Mouse (Mus musculus): ENCODE data around the gene Snx29. TPM values are rescaled to one million over a fixed set of nuclear protein-coding genes. Genes with fewer than 3 reads are reported as not detected.

The Snx29 gene
- polyA plus RNA-seq, 1 experiment = 3.6 TPM

- Histone ChIP-seq H3K27ac (replicated peaks; ENCODE audit: low read depth, low read length) (no peak overlapping the region), H3K4me1 (ENCODE audit: control insufficient read depth, insufficient read depth, insufficient read length, low read length) (no peaks in the 10 kb centered on the region), H3K4me3 (ENCODE audit: insufficient read depth, low read depth, low read length) (no peak overlapping the region)
Measured at GRCm38 (mm10) chr16:11530466-11531194, 207.9 kb downstream of the Snx29 start.

DNA sequence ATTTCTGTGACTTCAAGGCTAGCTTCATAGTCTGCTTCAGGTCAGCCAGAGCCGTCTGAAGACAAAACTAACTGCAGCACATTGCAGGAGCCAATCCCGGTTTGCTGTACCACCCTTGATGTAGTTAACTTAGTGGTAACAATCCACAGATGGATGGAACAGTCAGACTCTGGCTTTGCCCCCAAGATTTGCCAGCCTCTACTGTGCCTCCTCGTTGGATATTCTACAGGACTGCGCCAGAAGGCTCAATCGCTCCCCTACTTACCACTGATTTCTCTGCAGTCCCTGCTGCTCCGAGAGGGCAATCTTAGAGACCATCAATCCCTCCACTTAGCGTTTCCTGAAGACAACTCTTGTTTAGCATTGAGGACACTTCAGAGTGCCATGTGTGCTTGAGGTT is 208.7 kb downstream of the Snx29 start:
- H3K4me3 ChIP-seq (ENCODE audit: insufficient read depth, low read depth, low read length) = no peak overlapping the region
- no peaks in the 10 kb centered on the region for H3K4me1 ChIP-seq (ENCODE audit: control insufficient read depth, insufficient read depth, insufficient read length, low read length)
- H3K27ac ChIP-seq (replicated peaks; ENCODE audit: low read depth, low read length) = no peak overlapping the region

- Histone ChIP-seq H3K27ac (replicated peaks; ENCODE audit: low read depth, low read length) (no peak overlapping the region), H3K4me3 (ENCODE audit: insufficient read depth, low read depth, low read length) (no peak overlapping the region), H3K4me1 (ENCODE audit: control insufficient read depth, insufficient read depth, insufficient read length, low read length) (no peaks in the 10 kb centered on the region)
Measured at GRCm38 (mm10) chr16:11532592-11532991, 209.9 kb downstream of the Snx29 start.

DNA sequence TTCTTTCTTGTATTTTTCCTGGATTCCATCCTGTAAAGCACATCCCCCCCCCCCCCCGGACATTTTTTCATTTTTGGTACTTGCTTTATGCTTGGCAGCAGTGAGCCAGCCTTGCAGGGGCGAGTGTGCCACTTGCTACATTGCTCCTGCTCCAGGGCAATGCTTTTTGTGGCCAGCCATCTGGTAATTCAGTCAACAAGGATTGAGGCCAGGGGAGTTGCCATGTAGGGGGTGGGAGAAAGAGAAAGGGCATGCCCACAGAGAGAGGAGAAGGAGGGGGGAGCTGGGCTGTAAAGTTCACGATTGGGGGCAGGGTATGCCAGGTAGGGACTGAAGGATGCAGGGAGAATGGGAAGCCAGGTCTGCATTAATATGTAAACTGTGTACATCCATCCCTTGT is 210.7 kb downstream of the Snx29 start:
- Histone ChIP-seq H3K27ac (replicated peaks; ENCODE audit: low read depth, low read length) (no peak overlapping the region), H3K4me1 (ENCODE audit: control insufficient read depth, insufficient read depth, insufficient read length, low read length) (no peaks in the 10 kb centered on the region), H3K4me3 (ENCODE audit: insufficient read depth, low read depth, low read length) (no peak overlapping the region)

DNA sequence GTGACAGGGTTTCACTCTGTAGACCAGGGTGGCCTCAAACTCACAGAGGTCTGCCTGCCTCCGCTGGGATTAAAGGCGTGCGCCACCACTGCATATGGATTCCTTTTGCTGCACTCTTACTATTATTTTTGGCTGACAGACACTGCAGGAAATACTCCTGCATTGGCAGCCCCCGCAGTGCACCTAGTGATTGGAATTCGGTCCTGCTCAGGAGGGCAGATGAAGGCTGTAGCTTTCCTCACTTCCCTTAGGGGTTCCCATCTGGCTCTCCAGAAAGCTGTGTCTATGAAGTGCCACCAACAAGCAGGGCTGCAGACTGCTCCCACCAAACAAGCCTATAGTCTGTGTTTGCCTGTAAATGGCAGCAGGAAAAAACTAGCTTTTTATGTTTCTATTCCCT is 215.0 kb downstream of the Snx29 start:
- H3K4me1 ChIP-seq (ENCODE audit: control insufficient read depth, insufficient read depth, insufficient read length, low read length) = no peaks in the 10 kb centered on the region
- no peak overlapping the region for H3K4me3 ChIP-seq (ENCODE audit: insufficient read depth, low read depth, low read length)
- no peak overlapping the region for H3K27ac ChIP-seq (replicated peaks; ENCODE audit: low read depth, low read length)

- Histone ChIP-seq H3K4me1 (ENCODE audit: control insufficient read depth, insufficient read depth, insufficient read length, low read length) (no peaks in the 10 kb centered on the region), H3K4me3 (ENCODE audit: insufficient read depth, low read depth, low read length) (no peak overlapping the region), H3K27ac (replicated peaks; ENCODE audit: low read depth, low read length) (no peak overlapping the region)
Measured at GRCm38 (mm10) chr16:11538191-11538590, 215.5 kb downstream of the Snx29 start.

- H3K4me3 ChIP-seq (ENCODE audit: insufficient read depth, low read depth, low read length) = no peak overlapping the region
- H3K27ac ChIP-seq (replicated peaks; ENCODE audit: low read depth, low read length) = no peak overlapping the region
- no peaks in the 10 kb centered on the region for H3K4me1 ChIP-seq (ENCODE audit: control insufficient read depth, insufficient read depth, insufficient read length, low read length)
Measured at GRCm38 (mm10) chr16:11540961-11541360, 218.3 kb downstream of the Snx29 start.

DNA sequence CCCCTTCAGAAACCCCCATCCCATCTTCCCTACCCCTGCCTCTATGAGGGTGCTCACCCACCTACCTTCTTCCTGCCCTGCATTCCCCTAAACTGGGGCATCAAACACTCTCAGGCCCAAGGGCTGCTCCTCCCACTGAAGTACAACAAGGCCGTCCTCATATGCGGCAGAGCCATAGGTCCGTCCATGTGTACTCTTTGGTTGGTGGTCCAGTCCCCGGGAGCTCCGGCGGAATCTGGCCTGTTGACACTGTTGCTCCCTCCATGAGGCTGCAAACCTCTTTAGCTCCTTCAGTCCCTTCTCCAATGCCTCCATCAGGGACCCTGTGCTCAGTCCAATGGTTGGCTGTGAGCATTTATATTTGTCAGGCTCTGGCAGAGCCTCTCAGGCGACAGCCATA is 219.1 kb downstream of the Snx29 start:
- Histone ChIP-seq H3K27ac (replicated peaks; ENCODE audit: low read depth, low read length) (no peak overlapping the region), H3K4me3 (ENCODE audit: insufficient read depth, low read depth, low read length) (no peak overlapping the region), H3K4me1 (ENCODE audit: control insufficient read depth, insufficient read depth, insufficient read length, low read length) (no peaks in the 10 kb centered on the region)

DNA sequence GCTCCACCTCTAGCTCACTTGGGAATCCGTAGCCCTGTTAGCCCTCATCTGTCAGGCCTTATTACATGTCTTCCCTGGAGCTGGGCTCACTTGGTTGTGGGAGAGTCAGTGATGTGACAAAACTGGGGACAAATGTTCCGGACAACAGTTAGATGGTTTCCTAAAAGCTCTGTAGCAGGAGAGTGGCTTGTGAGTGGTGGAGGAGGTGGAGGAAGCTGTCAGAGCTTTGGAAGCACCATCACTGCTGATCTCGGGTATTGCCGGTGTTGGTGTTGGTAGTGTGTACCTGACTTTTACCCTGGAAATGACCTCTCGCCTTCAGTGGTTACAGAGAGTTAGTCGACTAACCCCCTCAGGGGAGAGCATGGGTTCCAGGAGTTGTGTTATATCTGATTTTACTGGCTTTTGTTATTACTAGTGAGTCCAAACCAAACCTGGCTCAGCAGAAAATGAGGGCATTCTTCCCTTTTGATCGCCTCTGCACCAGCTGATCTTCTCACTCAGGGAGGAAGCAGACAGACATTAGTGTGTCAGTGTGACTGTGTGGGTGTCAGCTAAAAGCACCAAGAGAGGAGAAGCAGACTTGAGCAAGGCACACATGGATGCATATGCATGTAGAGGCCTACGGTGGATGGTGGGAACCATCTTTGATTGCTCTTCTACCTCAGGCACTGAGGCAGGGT is 227.5 kb downstream of the Snx29 start:
- Histone ChIP-seq H3K4me1 (ENCODE audit: control insufficient read depth, insufficient read depth, insufficient read length, low read length) (no peaks in the 10 kb centered on the region), H3K4me3 (ENCODE audit: insufficient read depth, low read depth, low read length) (no peak overlapping the region), H3K27ac (replicated peaks; ENCODE audit: low read depth, low read length) (no peak overlapping the region)

GRCm38 (mm10) chr16:11561714-11562113 is 239.0 kb downstream of the Snx29 start:
- Histone ChIP-seq H3K4me3 (ENCODE audit: insufficient read depth, low read depth, low read length) (no peak overlapping the region), H3K27ac (replicated peaks; ENCODE audit: low read depth, low read length) (no peak overlapping the region), H3K4me1 (ENCODE audit: control insufficient read depth, insufficient read depth, insufficient read length, low read length) (no peaks in the 10 kb centered on the region)

- no peak overlapping the region for H3K4me3 ChIP-seq (ENCODE audit: insufficient read depth, low read depth, low read length)
- H3K27ac ChIP-seq (replicated peaks; ENCODE audit: low read depth, low read length) = no peak overlapping the region
- no peaks in the 10 kb centered on the region for H3K4me1 ChIP-seq (ENCODE audit: control insufficient read depth, insufficient read depth, insufficient read length, low read length)
Measured at GRCm38 (mm10) chr16:11563846-11564245, 241.1 kb downstream of the Snx29 start.

DNA sequence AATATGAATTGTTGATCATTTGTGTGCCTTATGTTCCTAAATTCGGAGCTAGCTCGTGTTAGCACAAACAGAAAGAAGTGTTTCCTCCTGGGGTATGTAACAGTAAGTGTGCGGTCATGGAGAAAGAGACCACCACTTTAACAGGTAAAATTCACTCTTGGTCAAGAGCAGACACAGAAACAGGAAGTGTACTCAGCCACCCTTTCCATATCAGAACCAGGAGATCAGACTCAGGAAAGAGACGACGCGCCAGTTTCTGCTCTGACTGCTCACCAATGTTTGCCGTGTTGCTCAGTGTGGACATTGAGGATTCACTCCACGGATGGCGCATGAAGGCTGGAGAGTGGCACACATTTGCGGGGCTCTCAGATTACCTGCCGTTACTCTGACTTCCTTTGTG is 242.4 kb downstream of the Snx29 start:
- no peak overlapping the region for H3K27ac ChIP-seq (replicated peaks; ENCODE audit: low read depth, low read length)
- no peak overlapping the region for H3K4me3 ChIP-seq (ENCODE audit: insufficient read depth, low read depth, low read length)
- H3K4me1 ChIP-seq (ENCODE audit: control insufficient read depth, insufficient read depth, insufficient read length, low read length) = no peaks in the 10 kb centered on the region

DNA sequence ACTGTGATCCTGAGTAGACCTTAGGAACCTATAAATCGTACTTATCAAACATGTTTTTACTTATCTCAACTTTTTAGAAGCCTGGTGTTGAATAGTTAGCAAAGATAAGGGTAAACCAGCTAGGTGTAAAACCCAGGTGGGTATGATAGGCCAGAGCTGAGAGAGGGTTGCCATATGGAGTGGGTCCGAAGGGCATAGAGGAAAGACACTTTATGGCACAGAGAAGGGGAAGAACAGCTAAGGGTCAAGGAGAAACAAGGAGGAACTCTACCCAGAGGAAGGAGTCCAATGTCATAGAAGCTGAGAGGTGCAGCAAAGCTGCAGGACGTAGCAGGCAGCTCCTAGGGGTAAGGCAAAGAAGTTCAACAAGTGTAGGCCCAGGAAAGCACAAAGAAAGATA is 244.9 kb downstream of the Snx29 start:
- H3K4me1 ChIP-seq (ENCODE audit: control insufficient read depth, insufficient read depth, insufficient read length, low read length) = no peaks in the 10 kb centered on the region
- no peak overlapping the region for H3K4me3 ChIP-seq (ENCODE audit: insufficient read depth, low read depth, low read length)
- H3K27ac ChIP-seq (replicated peaks; ENCODE audit: low read depth, low read length) = no peak overlapping the region

GRCm38 (mm10) chr16:11568095-11568494 is 245.4 kb downstream of the Snx29 start:
- H3K27ac ChIP-seq (replicated peaks; ENCODE audit: low read depth, low read length) = no peak overlapping the region
- no peaks in the 10 kb centered on the region for H3K4me1 ChIP-seq (ENCODE audit: control insufficient read depth, insufficient read depth, insufficient read length, low read length)
- H3K4me3 ChIP-seq (ENCODE audit: insufficient read depth, low read depth, low read length) = no peak overlapping the region

DNA sequence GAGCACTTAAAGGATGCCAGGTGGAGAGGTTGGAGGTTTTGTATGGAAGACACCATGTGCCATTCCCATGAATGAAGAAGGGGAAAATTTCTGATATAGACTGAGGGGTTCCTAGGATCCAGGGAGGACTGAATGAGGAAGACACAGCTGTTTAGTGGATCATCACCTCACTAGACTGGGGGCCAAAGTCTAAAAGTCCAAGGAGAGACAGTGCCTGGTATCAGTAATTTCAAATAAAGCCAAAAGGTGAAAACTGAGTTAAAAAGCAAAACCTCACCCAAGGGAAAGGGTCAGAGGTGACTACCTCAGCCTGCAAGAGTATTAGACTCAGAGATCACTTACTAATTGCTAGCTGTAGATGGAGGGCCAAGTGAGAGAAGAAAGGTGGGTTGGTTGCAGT is 245.9 kb downstream of the Snx29 start:
- no peak overlapping the region for H3K27ac ChIP-seq (replicated peaks; ENCODE audit: low read depth, low read length)
- H3K4me1 ChIP-seq (ENCODE audit: control insufficient read depth, insufficient read depth, insufficient read length, low read length) = no peaks in the 10 kb centered on the region
- H3K4me3 ChIP-seq (ENCODE audit: insufficient read depth, low read depth, low read length) = no peak overlapping the region

DNA sequence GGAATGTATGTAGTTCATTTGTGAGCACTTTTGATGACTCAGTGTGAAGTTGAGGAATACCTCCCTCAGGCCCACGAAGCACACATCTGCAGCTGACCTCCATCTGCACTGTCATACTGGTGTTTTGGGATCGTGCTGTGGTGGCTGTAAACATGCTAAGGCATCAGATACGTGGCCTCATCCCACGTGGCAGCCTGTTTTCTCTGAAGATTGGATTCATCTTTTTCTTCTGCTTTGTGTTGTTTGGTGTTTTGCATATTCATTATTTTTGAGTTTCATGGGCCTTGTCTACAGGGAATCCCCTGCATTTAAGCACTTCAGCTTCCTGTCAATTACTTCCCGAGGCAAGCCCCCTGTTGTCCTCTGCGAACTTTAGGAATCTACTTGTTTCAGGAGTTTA is 246.4 kb downstream of the Snx29 start:
- Histone ChIP-seq H3K27ac (replicated peaks; ENCODE audit: low read depth, low read length) (no peak overlapping the region), H3K4me3 (ENCODE audit: insufficient read depth, low read depth, low read length) (no peak overlapping the region), H3K4me1 (ENCODE audit: control insufficient read depth, insufficient read depth, insufficient read length, low read length) (no peaks in the 10 kb centered on the region)
